Mouse (Mus musculus) kidney, embryonic 14.5 days (tissue): Measurements from ENCODE around the gene Map3k20. TPM values are rescaled to one million over a fixed set of nuclear protein-coding genes. Genes with fewer than 3 reads are reported as not detected.
A peak's percentile ranks its signal among the peaks of the same experiment; 100 is the strongest.

Experiments
- ATAC-seq: fragments of 200-750 bp; cut with Nextera tagmentation; 2 replicates; pipeline ENCODE4 v1.8.0; 2017; ENCODE audit warnings: moderate number of reproducible peaks, mild to moderate bottlenecking, moderate TSS enrichment, moderate library complexity; ENCODE audit not compliant: low FRiP score, low TSS enrichment
- H3K27ac ChIP-seq: fragments of 300-500 bp; sonication (generic); 2 replicates; pipeline ENCODE4 v1.5.1; 2014; ENCODE audit warnings: low read depth, mild to moderate bottlenecking, low read length, moderate library complexity, mixed read lengths
- H3K27me3 ChIP-seq: fragments of 300-500 bp; sonication (generic); 2 replicates; pipeline ENCODE4 v1.6.1; 2014; ENCODE audit warnings: mild to moderate bottlenecking, low read length; ENCODE audit not compliant: control insufficient read depth, insufficient read depth
- H3K36me3 ChIP-seq: fragments of 300-500 bp; sonication (generic); 2 replicates; pipeline ENCODE4 v1.6.1; 2014; ENCODE audit warnings: low read length, mixed read lengths; ENCODE audit not compliant: control insufficient read depth, insufficient read depth
- H3K4me1 ChIP-seq: fragments of 300-500 bp; sonication (generic); 2 replicates; pipeline ENCODE4 v1.6.1; 2014; ENCODE audit warnings: low read length, mixed read lengths; ENCODE audit not compliant: control insufficient read depth, insufficient read depth
- H3K4me2 ChIP-seq: fragments of 300-500 bp; sonication (generic); replicated peaks from 2 replicates; pipeline ENCODE4 v1.6.1; 2014; ENCODE audit warnings: low read depth, mild to moderate bottlenecking, low read length
- H3K4me3 ChIP-seq: fragments of 300-500 bp; sonication (generic); 2 replicates; pipeline ENCODE4 v1.5.1; 2014; ENCODE audit warnings: mild to moderate bottlenecking, low read length
- H3K9ac ChIP-seq: fragments of 300-500 bp; sonication (generic); 2 replicates; pipeline ENCODE4 v1.6.1; 2014; ENCODE audit warnings: low read depth, mild to moderate bottlenecking, low read length, moderate library complexity
- H3K9me3 ChIP-seq: fragments of 300-500 bp; sonication (generic); 2 replicates; pipeline ENCODE4 v1.6.1; 2016; ENCODE audit warnings: low read length; ENCODE audit not compliant: control insufficient read depth
- WGBS: fragments of 180-500 bp; shearing (Covaris S2); extraction: QIAGEN DNeasy Blood & Tissue Kit; methylation state at CpG from one replicate; pipeline ENCODE4 v1.1.7; 2014; 5-methylcytosine and 5-hydroxymethylcytosine counted together
- polyA plus RNA-seq: library from polyadenylated mRNA; unstranded; fragments of >200 nt; fragmentation: Nextera tagmentation; extraction: Ambion mirVana; gene quantifications from 2 replicates; pipeline ENCODE4 v1.2.1, GENCODE M21; 2014

Gene Map3k20
- polyA plus RNA-seq, 1 experiment from 2014 or later: 15.7 TPM

- no peak overlapping the region for H3K4me3 ChIP-seq
- WGBS: 46% methylated on average over 11 of the region's 11 CpGs
- H3K27ac ChIP-seq: peak overlapping the region; percentile 44; the same call in 1 of the 2 replicates
- H3K9ac ChIP-seq: no peak overlapping the region
- H3K9me3 ChIP-seq: no peaks in the 10 kb centered on the region
- ATAC-seq: no peak
- H3K36me3 ChIP-seq: no peaks in the 10 kb centered on the region
- H3K27me3 ChIP-seq: no peaks in the 10 kb centered on the region
- H3K4me2 ChIP-seq: no peak overlapping the region; the same call in 1 of the 2 replicates
- H3K4me1 ChIP-seq: peaks cover 21% of the 10 kb centered on the region
Observed at GRCm38 (mm10) chr2:72322681-72323353, 37.4 kb downstream of the Map3k20 start.

DNA sequence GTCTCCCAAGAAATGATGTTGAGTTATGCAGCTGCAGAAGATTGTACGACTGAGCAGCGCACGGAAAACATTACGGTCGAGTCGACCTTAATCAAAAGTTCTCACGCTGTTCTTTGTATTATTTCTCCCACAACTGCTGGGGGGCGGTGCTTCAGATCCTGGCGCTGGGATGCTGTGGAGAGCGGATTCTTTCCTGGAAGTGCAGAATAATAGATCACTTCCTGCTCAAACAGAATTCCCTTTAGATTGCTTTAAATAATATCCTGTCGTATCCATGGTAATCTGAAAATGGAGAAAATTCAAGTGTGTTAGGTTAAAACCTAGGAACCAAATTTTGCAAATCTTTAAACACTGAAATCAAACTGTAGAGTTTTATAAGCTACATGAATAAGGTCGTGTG lies 39.0 kb downstream of the Map3k20 start:
- H3K4me3 ChIP-seq: no peak overlapping the region
- H3K4me1 ChIP-seq: peaks cover 12% of the 10 kb centered on the region; the same call in 1 of the 2 replicates
- H3K9ac ChIP-seq: no peak overlapping the region
- H3K4me2 ChIP-seq: no peak overlapping the region
- H3K27ac ChIP-seq: no peak overlapping the region
- no peaks in the 10 kb centered on the region for H3K27me3 ChIP-seq
- no peaks in the 10 kb centered on the region for H3K9me3 ChIP-seq
- 74% methylated on average over 12 of the region's 12 CpGs for WGBS
- no peaks in the 10 kb centered on the region for H3K36me3 ChIP-seq
- no peak for ATAC-seq

- no peaks in the 10 kb centered on the region for H3K36me3 ChIP-seq
- H3K9me3 ChIP-seq: no peaks in the 10 kb centered on the region
- no peak overlapping the region for H3K4me2 ChIP-seq
- no peak overlapping the region for H3K9ac ChIP-seq
- H3K27me3 ChIP-seq: no peaks in the 10 kb centered on the region
- WGBS: 44% methylated on average over 6 of the region's 6 CpGs
- no peak overlapping the region for H3K4me3 ChIP-seq
- ATAC-seq: 0 out of 2 replicates have a peak, but pooled peaks have one; percentile 12
- no peak overlapping the region for H3K27ac ChIP-seq
- peaks cover 12% of the 10 kb centered on the region; the same call in 1 of the 2 replicates for H3K4me1 ChIP-seq
Observed at GRCm38 (mm10) chr2:72326491-72326890, 41.1 kb downstream of the Map3k20 start.

DNA sequence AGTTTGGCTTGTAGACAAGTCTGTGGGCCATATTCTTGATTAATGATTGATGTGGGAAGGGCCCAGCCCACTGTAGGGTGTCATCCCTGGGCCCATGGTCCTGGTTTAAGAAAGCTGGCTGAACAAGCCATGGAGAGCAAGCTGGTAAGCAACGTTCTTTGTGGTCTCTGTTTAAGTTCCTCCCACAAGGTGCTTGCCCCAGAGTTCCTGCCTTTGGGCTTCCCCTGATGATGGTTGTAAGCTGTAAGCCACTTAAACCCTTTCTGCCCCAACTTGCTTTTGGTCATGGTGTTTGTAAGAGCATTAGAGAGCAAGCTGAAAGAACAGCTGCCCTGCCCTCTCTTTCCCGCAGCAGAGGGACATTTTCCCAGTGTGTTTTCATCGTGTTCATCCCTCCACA lies 43.0 kb downstream of the Map3k20 start:
- Histone ChIP-seq H3K9ac (no peak overlapping the region), H3K27me3 (no peaks in the 10 kb centered on the region), H3K9me3 (no peaks in the 10 kb centered on the region), H3K4me3 (no peak overlapping the region), H3K36me3 (no peaks in the 10 kb centered on the region), H3K4me1 (peaks cover 5% of the 10 kb centered on the region; the same call in 1 of the 2 replicates), H3K27ac (no peak overlapping the region), H3K4me2 (no peak overlapping the region)
- ATAC-seq: no peak
- WGBS: 76% methylated on average over 3 of the region's 3 CpGs

- H3K4me1 ChIP-seq: peaks cover 2% of the 10 kb centered on the region; the same call in 1 of the 2 replicates
- no peak overlapping the region for H3K27ac ChIP-seq
- H3K36me3 ChIP-seq: no peaks in the 10 kb centered on the region
- no peak overlapping the region for H3K4me3 ChIP-seq
- no peaks in the 10 kb centered on the region for H3K9me3 ChIP-seq
- H3K4me2 ChIP-seq: no peak overlapping the region
- H3K9ac ChIP-seq: no peak overlapping the region
- H3K27me3 ChIP-seq: no peaks in the 10 kb centered on the region
- 80% methylated on average over 12 of the region's 12 CpGs for WGBS
- no peak for ATAC-seq
Observed at GRCm38 (mm10) chr2:72330955-72331481, 45.6 kb downstream of the Map3k20 start.

GRCm38 (mm10) chr2:72332067-72332466 lies 46.6 kb downstream of the Map3k20 start:
- no peaks in the 10 kb centered on the region for H3K4me1 ChIP-seq
- no peaks in the 10 kb centered on the region for H3K36me3 ChIP-seq
- H3K4me3 ChIP-seq: no peak overlapping the region
- no peak for ATAC-seq
- H3K27ac ChIP-seq: no peak overlapping the region
- no peak overlapping the region for H3K9ac ChIP-seq
- H3K27me3 ChIP-seq: no peaks in the 10 kb centered on the region
- no peaks in the 10 kb centered on the region for H3K9me3 ChIP-seq
- no peak overlapping the region for H3K4me2 ChIP-seq
- 77% methylated on average over 4 of the region's 4 CpGs for WGBS

DNA sequence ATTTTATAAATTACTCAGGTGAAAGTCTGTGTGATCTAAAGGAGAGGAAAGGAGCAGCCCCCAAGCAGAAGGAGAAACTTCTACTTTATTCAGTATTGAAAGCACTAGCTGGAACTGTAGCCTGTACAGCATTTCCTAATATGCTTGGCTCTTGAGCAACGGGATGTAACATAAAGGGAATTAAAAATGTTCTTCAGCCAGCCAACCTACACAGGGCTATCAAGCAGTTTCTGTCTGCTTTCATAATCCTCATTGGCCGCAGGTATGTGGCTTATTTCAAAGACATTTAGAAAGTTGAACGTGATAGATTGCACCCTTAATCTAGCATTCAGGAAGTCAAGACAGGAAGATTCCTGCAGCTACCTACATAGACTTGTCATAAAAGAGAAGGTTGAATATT lies 47.8 kb downstream of the Map3k20 start:
- no peaks in the 10 kb centered on the region for H3K9me3 ChIP-seq
- no peaks in the 10 kb centered on the region for H3K4me1 ChIP-seq
- H3K9ac ChIP-seq: no peak overlapping the region
- no peaks in the 10 kb centered on the region for H3K27me3 ChIP-seq
- H3K4me3 ChIP-seq: no peak overlapping the region
- no peak overlapping the region for H3K4me2 ChIP-seq
- 80% methylated on average over 3 of the region's 3 CpGs for WGBS
- no peak overlapping the region for H3K27ac ChIP-seq
- no peak for ATAC-seq
- no peaks in the 10 kb centered on the region for H3K36me3 ChIP-seq

- H3K4me2 ChIP-seq: no peak overlapping the region
- WGBS: 86% methylated on average over 3 of the region's 3 CpGs
Observed at GRCm38 (mm10) chr2:72336840-72337239, 51.4 kb downstream of the Map3k20 start.

DNA sequence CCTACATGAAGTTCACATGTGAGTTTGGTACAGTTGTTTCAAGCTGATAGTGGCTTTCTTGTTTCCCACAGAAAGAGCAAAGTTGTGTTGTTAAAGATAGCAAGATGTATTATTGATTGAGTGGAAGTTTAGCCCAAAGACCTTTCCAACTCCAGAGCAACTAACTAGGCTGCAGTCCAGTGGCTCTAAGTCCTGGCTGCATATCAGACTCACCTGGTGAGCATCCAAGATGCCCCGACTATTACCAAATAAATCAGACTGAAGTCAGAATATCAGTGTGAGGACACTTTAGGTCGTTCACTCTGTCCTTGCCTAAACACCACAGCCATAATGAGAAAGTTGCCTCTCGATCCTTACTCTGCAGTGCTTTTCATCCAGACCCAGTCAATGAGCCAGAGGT lies 59.8 kb downstream of the Map3k20 start:
- no peak overlapping the region for H3K27ac ChIP-seq
- 76% methylated on average over 3 of the region's 3 CpGs for WGBS
- H3K9ac ChIP-seq: no peak overlapping the region
- no peaks in the 10 kb centered on the region for H3K36me3 ChIP-seq
- H3K9me3 ChIP-seq: peaks cover 5% of the 10 kb centered on the region; the same call in 1 of the 2 replicates
- ATAC-seq: no peak
- H3K4me2 ChIP-seq: no peak overlapping the region
- no peaks in the 10 kb centered on the region for H3K27me3 ChIP-seq
- H3K4me3 ChIP-seq: no peak overlapping the region
- H3K4me1 ChIP-seq: no peaks in the 10 kb centered on the region

More at GRCm38 (mm10) chr2:72336840-72337239, 51.4 kb downstream of the Map3k20 start:
- H3K27me3 ChIP-seq: no peaks in the 10 kb centered on the region
- H3K36me3 ChIP-seq: no peaks in the 10 kb centered on the region
- H3K27ac ChIP-seq: no peak overlapping the region
- H3K9me3 ChIP-seq: peaks cover 2% of the 10 kb centered on the region; the same call in 1 of the 2 replicates
- ATAC-seq: no peak
- no peak overlapping the region for H3K9ac ChIP-seq
- no peak overlapping the region for H3K4me3 ChIP-seq
- H3K4me1 ChIP-seq: no peaks in the 10 kb centered on the region
